Mouse (Mus musculus) right cerebral cortex, postnatal 10 days (tissue): Measurements from ENCODE around the gene Cd46.

Experiments used
- DNase-seq, 2 experiments: peaks; one replicate each; pipeline ENCODE4 v3.0.0; 2021; ENCODE audit warnings: low spot score in 2 of 2

Gene Cd46

DNA sequence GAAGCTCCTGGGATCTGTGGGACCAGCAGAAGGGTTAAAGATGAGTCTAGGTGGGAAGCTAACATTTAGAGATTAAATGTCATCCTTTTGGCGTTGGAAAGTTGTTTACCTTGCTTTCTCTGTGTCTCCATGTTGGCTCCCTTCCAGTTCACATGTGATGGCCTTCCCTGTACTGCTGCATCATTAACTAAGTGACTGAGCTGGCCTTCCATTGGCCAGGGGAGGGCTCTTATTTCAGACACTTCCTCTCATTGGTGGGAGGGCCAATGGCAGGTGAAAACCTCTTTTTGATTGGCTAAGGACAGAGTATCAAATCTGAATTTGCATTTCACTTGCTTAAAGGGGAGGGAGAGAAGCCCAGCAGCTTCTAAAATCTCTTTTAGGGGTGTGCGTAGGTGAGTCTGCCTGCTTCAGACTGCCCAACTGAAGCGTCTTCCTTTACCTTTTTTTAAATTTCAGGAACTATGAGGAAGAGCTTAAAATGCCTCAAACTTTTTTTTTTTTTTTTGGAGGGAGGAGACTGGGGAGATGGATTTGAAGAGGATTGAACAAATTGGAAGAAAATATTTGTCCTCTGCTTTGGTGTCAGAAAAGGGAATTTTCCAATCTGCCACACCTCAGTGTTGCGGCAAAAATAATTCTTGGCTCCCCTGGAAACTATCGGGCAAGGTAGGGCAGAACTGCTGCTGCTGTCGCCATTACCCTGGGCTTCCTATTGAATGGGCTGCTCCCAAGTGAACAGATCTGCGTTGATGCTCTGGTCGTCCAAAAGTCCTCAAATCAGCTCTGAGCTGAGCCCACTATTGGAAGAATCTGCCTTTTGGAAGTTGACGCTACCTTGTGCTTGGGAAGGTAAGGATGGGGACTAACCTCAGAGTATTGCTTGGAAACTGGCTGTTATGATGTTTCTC, 73.7 kb downstream of the Cd46 start:
- DNase-seq: peak; percentile 80 to 88

GRCm38 (mm10) chr1:195017626-195018025, 74.4 kb downstream of the Cd46 start:
- DNase-seq: no peak

DNA sequence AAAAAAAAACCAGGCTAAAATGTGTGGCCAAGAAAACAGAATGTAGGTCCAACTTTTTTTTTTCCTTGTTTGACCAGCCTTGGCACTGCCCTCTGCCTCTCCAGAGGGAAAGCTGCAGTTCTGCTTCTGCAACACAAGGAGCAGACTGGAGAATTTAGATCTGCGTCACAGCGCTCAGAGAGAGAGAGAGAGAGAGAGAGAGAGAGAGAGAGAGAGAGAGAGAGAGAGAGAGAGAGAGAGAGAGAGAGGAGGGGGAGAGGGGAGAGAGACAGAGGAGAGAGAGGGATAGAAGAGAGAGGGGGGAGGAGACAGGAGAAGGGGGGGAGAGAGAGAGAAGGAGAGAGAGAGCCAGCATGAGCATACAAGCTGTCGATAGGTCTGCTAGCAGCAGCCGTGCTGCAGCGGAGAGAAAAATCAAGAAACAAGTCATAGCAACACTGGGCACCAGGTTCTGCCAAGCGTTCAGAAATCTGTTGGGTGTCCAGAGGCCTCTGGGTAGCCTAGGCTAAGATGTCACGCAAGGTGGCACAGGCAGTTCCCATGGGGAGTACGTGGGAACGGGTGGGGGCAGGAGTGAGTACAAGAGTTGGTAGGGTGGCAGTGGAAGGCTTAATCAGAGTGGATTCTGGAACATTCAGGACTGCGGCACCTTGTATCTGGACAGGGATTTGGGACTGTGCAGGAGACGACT, 75.1 kb downstream of the Cd46 start:
- DNase-seq: peak; percentile 69 to 80

GRCm38 (mm10) chr1:195015281-195015680, 76.8 kb downstream of the Cd46 start:
- DNase-seq: no peak

DNA sequence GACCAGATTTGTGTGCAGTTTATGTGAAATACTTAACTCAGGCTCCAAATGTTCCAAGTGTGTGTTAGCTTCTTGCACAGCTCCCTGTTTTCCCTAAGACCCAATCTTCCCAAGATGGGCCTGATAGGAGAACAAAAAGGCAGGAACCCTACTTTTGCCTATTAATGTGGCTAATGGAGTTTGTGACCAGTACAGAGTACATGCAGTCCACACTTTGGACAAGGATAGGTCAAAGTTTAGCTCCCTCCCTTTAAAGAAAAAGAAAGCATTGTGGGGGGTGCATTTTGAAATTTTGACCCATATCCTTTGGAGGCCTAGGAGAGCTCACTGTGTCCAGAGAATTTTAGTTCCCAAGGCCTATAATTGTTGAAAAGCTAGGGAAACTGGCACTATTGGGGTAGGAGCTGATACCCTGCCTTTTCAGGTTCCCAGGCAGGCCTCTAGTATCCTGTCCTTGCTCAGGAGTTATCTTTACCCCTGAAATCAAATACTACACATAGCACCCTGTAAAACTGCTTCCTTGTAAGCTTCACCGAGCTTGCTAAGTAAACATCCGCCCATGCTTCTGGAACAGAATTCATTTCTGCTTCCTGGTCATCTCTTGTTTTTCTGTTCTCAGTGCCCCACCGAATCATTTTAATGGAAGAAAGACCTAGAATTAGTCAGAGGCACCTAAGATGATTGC, 77.7 kb downstream of the Cd46 start:
- no peak for DNase-seq

DNA sequence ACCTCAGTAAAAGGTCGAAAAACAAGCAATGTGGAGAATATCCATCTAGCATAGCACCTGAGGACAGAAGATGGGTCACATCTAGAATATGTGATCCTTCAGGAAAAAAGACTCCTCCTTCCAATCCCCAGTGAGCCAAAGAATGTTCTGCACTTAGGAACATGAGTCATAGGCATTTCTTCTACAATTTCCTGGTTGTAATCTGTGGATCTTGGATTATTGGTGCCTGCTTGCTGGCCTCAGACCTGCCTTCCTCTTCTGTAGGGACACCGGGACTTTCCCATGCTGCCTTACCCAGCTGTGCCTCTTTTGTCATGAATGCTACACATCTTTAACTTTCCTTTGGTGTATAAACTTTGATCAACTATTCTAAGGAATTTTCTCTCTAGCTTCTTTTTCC, 79.5 kb downstream of the Cd46 start:
- no peak for DNase-seq

DNA sequence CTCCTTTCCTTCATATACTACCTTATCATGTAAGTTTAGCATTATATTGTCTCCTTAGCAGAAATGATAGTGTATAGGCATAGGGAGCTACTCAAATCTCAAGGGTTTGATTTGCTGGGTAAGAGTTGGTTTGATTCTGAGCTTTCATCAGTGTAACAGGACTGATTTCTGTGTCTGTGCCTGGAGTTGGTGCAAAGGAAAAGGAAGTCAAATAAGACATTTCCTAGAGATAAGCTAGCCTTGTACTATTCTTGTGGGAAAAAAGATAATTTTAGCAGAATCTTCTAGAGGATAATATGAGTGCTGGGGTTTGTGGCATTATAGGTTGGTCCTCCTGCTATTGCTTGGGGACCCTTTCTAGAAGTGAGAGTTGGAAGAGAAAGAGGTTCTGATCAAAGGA, 85.8 kb downstream of the Cd46 start:
- no peak for DNase-seq

DNA sequence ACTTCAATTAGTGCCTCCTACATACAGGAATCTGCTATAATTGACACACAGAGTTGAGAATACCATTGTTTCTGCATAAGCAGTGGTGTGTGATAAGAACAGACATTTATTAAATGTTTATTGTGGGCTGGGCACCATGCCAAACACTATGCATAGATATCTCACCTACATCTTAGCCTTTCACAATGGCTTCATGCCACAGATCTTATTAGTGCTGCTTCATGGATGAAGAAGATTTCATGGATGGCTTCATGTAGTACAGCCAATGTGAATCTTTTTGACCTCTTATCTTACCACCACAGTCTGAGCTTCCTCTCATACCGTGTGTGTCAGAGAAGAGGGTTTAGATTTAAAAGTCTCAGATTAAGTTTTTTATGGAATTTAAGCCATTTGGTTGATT, 87.9 kb downstream of the Cd46 start:
- DNase-seq: no peak

DNA sequence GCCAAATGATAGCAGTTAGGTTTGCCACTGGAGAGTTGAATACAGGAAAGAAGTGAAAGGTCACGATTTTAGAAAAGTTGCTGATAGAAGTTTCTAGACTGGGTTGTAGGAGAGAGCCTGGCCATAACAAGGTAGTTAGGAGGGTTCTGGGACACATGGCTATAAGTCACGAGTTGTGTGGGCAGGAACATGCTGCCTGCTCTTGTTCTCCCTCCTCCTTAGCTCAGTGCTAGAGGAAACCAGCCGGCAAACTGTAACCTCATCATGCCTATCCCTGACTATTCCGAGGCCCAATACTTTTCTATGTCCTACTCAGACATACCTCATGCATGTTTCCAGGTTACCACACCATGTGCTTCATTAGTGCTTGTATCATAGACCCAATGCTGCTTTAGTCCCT, 88.7 kb downstream of the Cd46 start:
- DNase-seq: no peak

GRCm38 (mm10) chr1:194998396-194998795, 93.7 kb downstream of the Cd46 start:
- DNase-seq: peak in 1 of 2 experiments; percentile 21

GRCm38 (mm10) chr1:194995196-194995595, 96.9 kb downstream of the Cd46 start:
- peak in 1 of 2 experiments; percentile 27 for DNase-seq

GRCm38 (mm10) chr1:194994262-194994661, 97.8 kb downstream of the Cd46 start:
- peak in 1 of 2 experiments; percentile 13 for DNase-seq

- no peak for DNase-seq
Measured at GRCm38 (mm10) chr1:194993409-194993988, 98.5 kb downstream of the Cd46 start.

GRCm38 (mm10) chr1:194992589-194993317, 99.3 kb downstream of the Cd46 start:
- no peak for DNase-seq

DNA sequence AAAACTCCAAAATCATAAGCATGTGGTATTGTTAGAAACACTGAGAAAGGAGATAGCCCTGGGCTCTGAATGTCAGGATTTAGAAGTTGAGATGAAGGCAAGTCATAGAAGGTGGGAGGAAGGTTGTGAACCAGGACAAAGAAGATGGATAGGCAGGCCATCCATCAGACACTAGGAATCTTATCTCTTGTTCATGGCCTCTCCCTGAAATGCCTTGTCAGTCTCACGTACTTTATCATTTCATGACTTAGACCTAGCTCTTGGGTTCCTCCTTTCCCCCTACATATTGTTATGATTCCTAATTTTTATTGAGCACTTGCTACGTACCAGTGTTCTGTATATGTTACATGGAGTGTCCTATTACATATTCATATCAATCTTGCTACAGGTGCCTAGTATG, 100.4 kb downstream of the Cd46 start:
- no peak for DNase-seq

- DNase-seq: no peak
Measured at GRCm38 (mm10) chr1:194990976-194991375, 101.1 kb downstream of the Cd46 start.

DNA sequence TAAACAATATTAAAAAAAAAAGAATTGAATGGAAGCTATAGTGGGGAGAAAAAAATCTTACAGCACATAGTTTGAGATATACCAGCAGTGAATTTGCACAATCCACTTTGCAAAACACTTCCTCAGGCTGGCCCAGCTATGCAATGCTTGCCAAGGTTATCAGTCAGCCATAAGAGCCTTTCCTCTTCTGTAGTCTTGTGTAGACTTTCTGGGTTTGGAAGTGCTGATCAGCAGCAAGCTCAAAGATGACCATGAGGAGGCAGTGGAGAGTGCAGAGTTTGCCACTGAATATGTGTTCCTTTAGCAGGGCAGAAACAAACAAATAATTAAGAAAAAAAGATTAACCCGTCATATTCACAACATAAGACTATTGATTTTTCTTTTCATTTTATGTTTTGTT, 103.0 kb downstream of the Cd46 start:
- no peak for DNase-seq
